Mouse (Mus musculus): ENCODE data around the gene Gm49378.
A peak's percentile ranks its signal among the peaks of the same experiment; 100 is the strongest.

Gene Gm49378

GRCm38 (mm10) chr14:55634874-55635522 lies 2.7 kb downstream of the Gm49378 start:
- no peak for DNase-seq (ENCODE audit: low read depth, low spot score)

- DNase-seq (ENCODE audit: low read depth, low spot score), result no peak
These were observed 8.4 kb downstream of the Gm49378 start for GRCm38 (mm10) chr14:55629312-55629711.

GRCm38 (mm10) chr14:55628077-55628827 lies 9.4 kb downstream of the Gm49378 start:
- DNase-seq (ENCODE audit: low read depth, low spot score), result no peak

GRCm38 (mm10) chr14:55618486-55619195 lies 19.1 kb downstream of the Gm49378 start:
- no peak for DNase-seq (ENCODE audit: low read depth, low spot score)

- peak; percentile 80 for DNase-seq (ENCODE audit: low read depth, low spot score)
These were observed 19.9 kb downstream of the Gm49378 start, which contains the start of gene Rec8 for GRCm38 (mm10) chr14:55617822-55618221. Gene Rec8 (plus strand): TSS chr14:55618037.

- no peak for DNase-seq (ENCODE audit: low read depth, low spot score)
These were observed 20.9 kb downstream of the Gm49378 start for GRCm38 (mm10) chr14:55616844-55617243.

GRCm38 (mm10) chr14:55615876-55616275 lies 21.8 kb downstream of the Gm49378 start:
- no peak for DNase-seq (ENCODE audit: low read depth, low spot score)

GRCm38 (mm10) chr14:55614565-55615178 lies 23.0 kb downstream of the Gm49378 start:
- no peak for DNase-seq (ENCODE audit: low read depth, low spot score)

- no peak for DNase-seq (ENCODE audit: low read depth, low spot score)
These were observed 24.3 kb downstream of the Gm49378 start for GRCm38 (mm10) chr14:55613346-55613745.

- DNase-seq (ENCODE audit: low read depth, low spot score), result no peak
These were observed 29.4 kb downstream of the Gm49378 start for GRCm38 (mm10) chr14:55608339-55608738.

- DNase-seq (ENCODE audit: low read depth, low spot score), result no peak
These were observed 31.8 kb downstream of the Gm49378 start for GRCm38 (mm10) chr14:55605743-55606459.

- no peak for DNase-seq (ENCODE audit: low read depth, low spot score)
These were observed 32.9 kb downstream of the Gm49378 start for GRCm38 (mm10) chr14:55604823-55605222.

- DNase-seq (ENCODE audit: low read depth, low spot score), result peak; percentile 92
These were observed 33.8 kb downstream of the Gm49378 start for GRCm38 (mm10) chr14:55603633-55604576.

- no peak for DNase-seq (ENCODE audit: low read depth, low spot score)
These were observed 34.4 kb downstream of the Gm49378 start, which contains the start of gene Irf9 for GRCm38 (mm10) chr14:55603271-55603632. Gene Irf9 (plus strand): TSS chr14:55603571.

- no peak for DNase-seq (ENCODE audit: low read depth, low spot score)
These were observed 38.9 kb downstream of the Gm49378 start for GRCm38 (mm10) chr14:55598521-55599390.

- no peak for DNase-seq (ENCODE audit: low read depth, low spot score)
These were observed 41.5 kb downstream of the Gm49378 start for GRCm38 (mm10) chr14:55596036-55596690.

GRCm38 (mm10) chr14:55592226-55592625 lies 45.5 kb downstream of the Gm49378 start:
- DNase-seq (ENCODE audit: low read depth, low spot score), result no peak

GRCm38 (mm10) chr14:55591331-55591891 lies 46.3 kb downstream of the Gm49378 start, which contains the start of gene Rnf31:
Gene Rnf31 (plus strand): TSS chr14:55591708.
- DNase-seq (ENCODE audit: low read depth, low spot score), result peak; percentile 89
